Mouse (Mus musculus) hindbrain, embryonic 10.5 days (tissue): ENCODE results near the gene Tmem107. TPM values are rescaled to one million over a fixed set of nuclear protein-coding genes. Genes with fewer than 3 reads are reported as not detected.
A peak's percentile ranks its signal among the peaks of the same experiment; 100 is the strongest.

Experiments
- DNase-seq: peaks from one replicate; pipeline ENCODE4 v3.0.0-alpha.2; 2017; ENCODE audit warnings: low spot score
- H3K27ac ChIP-seq: fragments of 300-500 bp; sonication (generic); 2 replicates; pipeline ENCODE4 v1.5.1; 2016; ENCODE audit warnings: mild to moderate bottlenecking, moderate library complexity
- H3K27me3 ChIP-seq: fragments of 300-500 bp; sonication (generic); 2 replicates; pipeline ENCODE4 v1.6.1; 2016; ENCODE audit warnings: mild to moderate bottlenecking; ENCODE audit not compliant: poor library complexity, insufficient read depth, severe bottlenecking
- H3K36me3 ChIP-seq: fragments of 300-500 bp; sonication (generic); 2 replicates; pipeline ENCODE4 v1.6.1; 2016; ENCODE audit warnings: mild to moderate bottlenecking, moderate library complexity
- H3K4me1 ChIP-seq: fragments of 300-500 bp; sonication (generic); replicated peaks from 2 replicates; pipeline ENCODE4 v1.6.1; 2016; ENCODE audit warnings: mild to moderate bottlenecking
- H3K4me3 ChIP-seq: fragments of 300-500 bp; sonication (generic); 2 replicates; pipeline ENCODE4 v1.5.1; 2016; ENCODE audit warnings: mild to moderate bottlenecking, moderate library complexity
- H3K9me3 ChIP-seq: fragments of 300-500 bp; sonication (generic); 2 replicates; pipeline ENCODE4 v1.6.1; 2016; ENCODE audit warnings: mild to moderate bottlenecking, moderate library complexity
- WGBS: fragments of 180-500 bp; shearing (Covaris S2); methylation state at CpG from one replicate; pipeline ENCODE4 v1.1.7; 2016; 5-methylcytosine and 5-hydroxymethylcytosine counted together
- polyA plus RNA-seq: library from polyadenylated mRNA; unstranded; fragments of >200 nt; fragmentation: Nextera tagmentation; extraction: Ambion mirVana; gene quantifications from 2 replicates; pipeline ENCODE4 v1.2.1, GENCODE M21; 2016

The Tmem107 gene
- polyA plus RNA-seq, 1 experiment from 2014 or later, result 56.6 TPM

DNA sequence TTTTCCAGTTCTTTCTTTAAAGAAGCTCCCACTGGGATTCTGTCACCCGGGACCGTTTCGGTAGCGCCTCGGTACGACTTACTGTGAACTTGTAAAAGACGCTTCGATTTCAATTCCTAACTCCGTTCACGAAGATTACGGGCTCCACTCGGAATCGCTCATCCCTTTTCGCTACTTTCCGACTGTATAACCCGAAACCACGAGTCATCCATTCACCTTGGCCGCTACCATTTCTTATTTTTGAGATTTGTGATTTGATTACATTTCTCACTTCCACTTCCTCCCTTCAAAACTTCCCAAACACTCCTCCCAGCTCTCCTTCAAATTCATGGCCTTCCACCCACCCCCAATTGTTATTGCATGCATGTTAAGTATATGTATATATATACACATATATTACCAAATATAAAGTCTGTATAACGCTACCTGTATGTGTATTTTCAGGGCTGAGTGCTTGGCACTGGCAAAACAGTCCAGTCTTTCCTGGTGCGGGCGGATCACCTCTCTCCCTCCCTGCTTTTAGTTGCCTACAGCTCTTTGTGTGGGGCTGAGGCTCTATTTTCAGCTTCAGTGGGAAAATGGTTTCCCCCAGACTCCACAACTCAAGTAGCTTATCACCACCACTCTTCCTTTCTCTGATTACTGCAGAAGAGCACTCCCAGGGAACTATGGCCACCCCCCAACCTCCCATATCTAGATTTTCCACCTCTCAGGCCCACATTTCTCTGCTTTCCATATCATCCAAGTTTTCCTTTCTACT, 40.6 kb downstream of the Tmem107 start:
- WGBS, result 7% methylated on average over 21 of the region's 21 CpGs
- Histone ChIP-seq H3K27ac (peak overlapping the region; percentile 50; the same call in 1 of the 2 replicates), H3K4me3 (peak overlapping the region; percentile 59), H3K4me1 (peaks cover 21% of the 10 kb centered on the region), H3K27me3 (peaks cover 47% of the 10 kb centered on the region), H3K36me3 (peaks cover 34% of the 10 kb centered on the region), H3K9me3 (no peaks in the 10 kb centered on the region)
- no peak for DNase-seq

DNA sequence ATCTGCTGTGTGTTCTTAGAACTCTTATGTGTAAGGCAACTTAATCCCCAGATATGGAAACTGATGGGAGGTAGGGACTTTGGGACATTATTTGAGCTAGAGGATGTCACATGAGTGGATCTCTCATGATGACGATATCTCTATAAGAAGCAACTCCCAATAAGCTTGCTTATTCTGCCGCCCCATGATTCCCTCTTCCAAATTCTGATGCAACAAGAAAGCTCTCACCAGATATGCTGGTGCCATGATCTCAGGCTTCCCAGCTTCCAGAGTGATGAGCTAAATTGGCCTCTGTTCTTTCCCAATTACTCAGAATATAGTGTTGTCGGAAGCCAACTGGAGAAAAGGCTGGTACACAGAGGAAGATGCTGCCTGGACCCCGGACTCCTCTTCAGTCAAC, 41.3 kb downstream of the Tmem107 start:
- Histone ChIP-seq H3K36me3 (peaks cover 28% of the 10 kb centered on the region), H3K27ac (0 out of 2 replicates have a peak overlapping the region, but pooled peaks have one; percentile 50), H3K4me1 (peaks cover 23% of the 10 kb centered on the region), H3K27me3 (peaks cover 54% of the 10 kb centered on the region), H3K9me3 (no peaks in the 10 kb centered on the region), H3K4me3 (peak overlapping the region; percentile 59)
- DNase-seq, result no peak
- 63% methylated on average over 4 of the region's 4 CpGs for WGBS

DNA sequence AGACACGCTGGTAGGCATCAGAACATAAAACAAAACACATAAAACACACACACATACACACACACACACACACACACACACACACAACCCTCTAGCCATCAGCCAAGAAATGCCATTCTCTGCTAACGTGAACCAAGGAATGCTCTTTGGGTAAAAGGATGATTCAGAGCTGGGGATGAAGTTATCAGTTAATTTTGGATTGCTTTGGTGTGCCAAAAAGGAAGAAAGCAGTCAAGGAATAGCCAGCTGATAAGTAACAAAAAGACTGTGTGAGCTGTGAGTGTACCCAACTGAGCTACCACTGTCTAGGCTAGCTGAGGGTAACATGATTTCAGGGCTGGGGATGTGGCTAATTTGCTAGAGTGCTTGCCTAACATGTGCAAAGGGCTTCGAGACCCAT, 43.4 kb downstream of the Tmem107 start:
- Histone ChIP-seq H3K9me3 (no peaks in the 10 kb centered on the region), H3K27me3 (peaks cover 59% of the 10 kb centered on the region), H3K4me1 (peaks cover 42% of the 10 kb centered on the region), H3K36me3 (peaks cover 7% of the 10 kb centered on the region), H3K27ac (no peak overlapping the region), H3K4me3 (no peak overlapping the region)
- 78% methylated on average over 3 of the region's 3 CpGs for WGBS
- DNase-seq, result no peak

DNA sequence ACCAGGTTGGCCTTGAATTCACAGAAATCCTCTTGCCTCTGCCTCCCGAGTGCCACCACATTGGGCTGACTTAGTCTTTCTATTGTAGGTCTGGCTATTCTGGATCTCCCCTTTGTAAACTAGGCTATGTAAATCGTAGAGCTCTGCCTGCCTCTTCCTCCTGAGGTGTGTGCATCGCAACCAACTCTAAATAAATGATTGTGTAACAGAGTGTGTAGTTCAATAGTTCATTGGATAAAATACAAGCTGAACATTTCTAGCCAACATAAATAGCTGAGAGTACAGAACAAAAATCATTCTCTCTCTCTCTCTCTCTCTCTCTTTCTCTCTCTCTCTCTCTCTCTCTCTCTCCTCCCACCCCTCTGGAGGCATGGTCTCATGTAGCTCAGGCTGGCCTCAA, 44.0 kb downstream of the Tmem107 start:
- H3K27ac ChIP-seq, result no peak overlapping the region
- H3K27me3 ChIP-seq, result peaks cover 65% of the 10 kb centered on the region
- no peaks in the 10 kb centered on the region for H3K9me3 ChIP-seq
- 85% methylated on average over 3 of the region's 3 CpGs for WGBS
- H3K4me3 ChIP-seq, result no peak overlapping the region
- no peak for DNase-seq
- H3K36me3 ChIP-seq, result peaks cover under 1% of the 10 kb centered on the region; the same call in 1 of the 2 replicates
- H3K4me1 ChIP-seq, result peaks cover 43% of the 10 kb centered on the region

DNA sequence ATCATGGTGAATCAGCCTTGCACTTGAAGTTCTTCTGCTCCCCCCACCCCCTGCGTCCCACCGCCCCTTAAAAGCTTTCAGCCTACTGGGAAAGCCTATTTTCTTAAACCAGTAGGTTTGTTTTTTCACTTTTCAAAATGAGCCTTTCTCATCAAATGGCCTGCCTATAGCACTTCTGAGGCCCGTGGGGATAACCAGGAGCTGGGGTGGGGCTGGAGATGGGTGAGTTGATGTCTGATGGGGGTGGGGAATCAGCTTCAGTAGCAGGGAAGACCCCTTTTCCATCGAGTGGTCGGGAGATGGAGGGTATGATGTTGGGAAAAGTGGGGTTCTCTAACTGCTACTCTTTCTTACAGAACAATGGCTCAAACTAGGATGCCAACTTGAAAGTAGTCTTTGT, 46.2 kb downstream of the Tmem107 start:
- Histone ChIP-seq H3K27ac (no peak overlapping the region), H3K36me3 (no peaks in the 10 kb centered on the region), H3K4me1 (peaks cover 55% of the 10 kb centered on the region), H3K9me3 (no peaks in the 10 kb centered on the region), H3K4me3 (peak overlapping the region; percentile 92; the same call in 1 of the 2 replicates), H3K27me3 (peaks cover 81% of the 10 kb centered on the region)
- WGBS, result 55% methylated on average over 5 of the region's 5 CpGs
- no peak for DNase-seq

DNA sequence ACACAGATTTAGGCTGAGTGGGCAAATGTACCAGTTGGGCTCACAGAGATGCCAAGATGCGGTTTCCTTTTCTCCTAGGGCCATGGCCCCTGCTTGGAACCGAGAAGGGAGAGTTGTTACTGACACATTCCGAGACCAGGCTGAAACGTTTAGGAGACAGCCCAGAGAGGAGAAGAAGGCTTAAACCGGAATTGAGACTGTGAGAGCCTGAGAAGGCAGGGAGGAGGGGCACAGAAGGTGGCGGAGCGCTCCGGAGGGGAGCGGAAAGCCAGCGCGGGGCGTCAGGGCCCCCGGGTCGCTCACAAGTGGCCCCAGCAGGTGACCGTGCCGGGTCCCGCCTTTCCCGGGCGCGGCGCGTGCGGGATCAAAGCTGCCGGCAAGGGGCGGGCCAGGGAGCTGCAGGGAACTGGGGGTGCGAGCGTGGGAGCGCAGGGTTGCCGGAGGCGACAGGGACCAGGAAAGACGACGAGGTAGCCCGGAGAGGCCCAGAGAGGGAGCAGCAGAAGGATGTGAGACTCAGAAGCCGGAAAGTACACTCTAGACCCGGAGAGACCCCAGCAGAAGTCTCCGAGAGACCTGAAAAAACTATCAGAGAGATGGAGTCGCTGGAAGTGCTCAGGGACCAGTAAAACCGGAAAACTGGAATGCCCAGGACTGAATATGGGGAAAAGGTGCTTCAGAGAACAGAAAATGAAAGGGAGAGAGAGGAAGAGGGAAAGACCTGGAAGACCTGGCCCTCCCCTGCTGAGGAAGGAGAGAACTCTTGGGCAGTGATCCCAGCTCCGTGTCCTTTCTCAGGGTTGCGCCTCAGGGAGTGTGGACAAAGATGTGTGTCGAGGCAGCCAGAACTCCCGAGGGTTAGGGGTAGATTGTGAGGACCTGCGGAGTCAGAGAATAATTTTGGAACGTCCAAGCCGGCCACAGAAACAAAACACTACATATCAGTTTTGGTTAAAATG, 47.4 kb downstream of the Tmem107 start:
- no peaks in the 10 kb centered on the region for H3K36me3 ChIP-seq
- H3K27ac ChIP-seq, result peak overlapping the region; percentile 82
- peaks cover 74% of the 10 kb centered on the region for H3K27me3 ChIP-seq
- peak overlapping the region; percentile 92 for H3K4me3 ChIP-seq
- H3K9me3 ChIP-seq, result no peaks in the 10 kb centered on the region
- peak; percentile 71 for DNase-seq
- WGBS, result under 1% methylated on average over 45 of the region's 45 CpGs
- peaks cover 61% of the 10 kb centered on the region for H3K4me1 ChIP-seq

DNA sequence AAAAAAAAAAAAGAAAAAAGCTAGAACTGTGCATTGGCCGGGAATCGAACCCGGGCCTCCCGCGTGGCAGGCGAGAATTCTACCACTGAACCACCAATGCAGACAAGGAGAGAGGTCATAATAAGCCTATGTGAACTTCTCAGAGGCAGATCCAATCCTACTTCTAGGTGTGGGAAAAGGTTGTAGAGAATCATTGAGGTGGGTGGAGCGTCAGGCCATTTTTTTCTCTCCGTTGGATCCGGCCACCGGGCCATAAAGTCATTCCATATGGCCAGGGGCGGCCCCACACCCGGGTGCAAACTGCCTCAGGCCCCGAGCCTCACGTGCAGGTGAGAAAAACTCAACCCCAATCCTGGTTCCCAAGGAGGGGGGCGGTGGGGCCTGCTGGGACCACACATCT, 48.2 kb downstream of the Tmem107 start:
- Histone ChIP-seq H3K27me3 (peaks cover 68% of the 10 kb centered on the region), H3K4me3 (peak overlapping the region; percentile 92), H3K9me3 (no peaks in the 10 kb centered on the region), H3K27ac (no peak overlapping the region), H3K36me3 (no peaks in the 10 kb centered on the region), H3K4me1 (peaks cover 63% of the 10 kb centered on the region)
- 1% methylated on average over 15 of the region's 15 CpGs for WGBS
- peak; percentile 83 for DNase-seq

DNA sequence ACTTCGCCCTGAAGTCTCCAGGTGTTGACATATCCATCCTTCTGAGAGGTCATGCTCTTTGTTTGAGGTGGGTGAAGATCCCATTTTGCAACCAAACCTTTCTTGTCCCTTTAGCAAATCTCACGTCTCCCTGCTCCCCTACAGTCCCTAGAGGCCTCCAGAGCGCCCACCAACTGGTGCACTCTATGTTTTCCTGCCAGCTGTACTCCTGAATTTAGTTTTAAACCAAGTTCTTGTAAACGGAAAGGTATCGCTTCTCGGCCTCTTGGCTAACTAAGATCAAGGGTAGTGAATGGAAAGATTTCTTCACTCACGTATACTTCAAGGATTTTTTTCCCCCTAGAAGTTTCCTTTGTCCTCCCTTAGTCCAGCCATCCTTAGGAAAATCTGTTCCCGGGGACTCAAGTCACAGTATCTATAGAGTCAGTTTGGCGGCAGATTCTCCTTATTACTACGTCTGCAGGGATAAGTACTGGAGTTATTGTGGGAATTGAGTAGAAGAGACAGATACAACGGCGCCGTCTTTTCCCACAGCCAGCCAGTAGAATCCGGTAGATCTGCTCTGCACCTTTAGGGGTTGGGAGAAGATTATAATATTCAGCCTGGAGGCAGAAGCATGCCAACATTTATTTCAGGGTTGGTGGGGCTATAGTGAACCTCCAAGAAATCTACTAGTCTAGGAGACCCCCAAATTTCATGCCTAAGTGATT, 49.0 kb downstream of the Tmem107 start:
- WGBS, result 18% methylated on average over 14 of the region's 14 CpGs
- H3K4me1 ChIP-seq, result peaks cover 63% of the 10 kb centered on the region
- no peaks in the 10 kb centered on the region for H3K36me3 ChIP-seq
- no peaks in the 10 kb centered on the region for H3K9me3 ChIP-seq
- H3K27me3 ChIP-seq, result peaks cover 60% of the 10 kb centered on the region
- 0 out of 2 replicates have a peak overlapping the region, but pooled peaks have one; percentile 67 for H3K27ac ChIP-seq
- DNase-seq, result no peak
- H3K4me3 ChIP-seq, result peak overlapping the region; percentile 92

DNA sequence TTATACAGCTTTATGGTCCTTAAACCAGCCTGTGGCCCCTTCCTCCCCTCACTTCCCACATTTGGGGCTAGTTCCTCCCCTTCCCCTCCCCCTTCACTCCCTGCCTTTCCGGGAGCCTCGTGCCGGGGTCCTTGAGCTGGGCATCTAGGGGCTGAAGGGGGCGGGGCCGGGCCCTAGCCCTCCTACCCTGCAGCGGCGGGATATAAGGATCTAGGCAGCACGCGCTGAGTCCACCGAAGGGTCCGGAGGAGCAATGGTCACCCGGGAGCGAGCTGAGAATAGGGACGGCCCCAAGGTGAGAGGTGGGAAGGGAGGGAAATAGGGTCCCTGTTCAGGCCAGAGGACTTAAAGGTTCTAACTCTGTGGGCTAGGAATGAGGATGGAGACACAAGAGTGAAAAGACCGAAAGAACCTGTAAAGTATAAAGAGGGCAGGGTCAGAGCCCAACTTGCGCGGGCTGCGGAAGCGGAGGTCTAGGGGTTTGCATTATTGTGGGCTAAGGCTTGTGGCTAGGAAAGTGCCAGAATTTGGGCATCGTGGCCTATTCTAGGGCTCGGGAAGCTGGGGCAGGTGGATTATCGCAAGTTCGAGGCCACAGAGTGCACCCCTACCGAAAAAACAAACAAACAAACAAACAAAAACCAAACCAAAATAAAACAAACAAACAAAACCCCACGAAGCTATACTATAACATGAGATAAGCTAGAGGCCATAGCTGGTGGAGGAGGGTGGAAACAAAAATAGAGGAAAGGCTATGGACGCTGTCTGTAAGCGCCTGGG, 49.8 kb downstream of the Tmem107 start, which contains the start of gene Hes7:
Gene Hes7, plus strand, starts transcription at position 184 of the 780 bp plus-strand sequence.
- H3K27me3 ChIP-seq, result peaks cover 52% of the 10 kb centered on the region
- H3K27ac ChIP-seq, result peak within 1 kb of the TSS; percentile 67; the same call in 1 of the 2 replicates
- H3K36me3 ChIP-seq, result no peaks in the 10 kb centered on the region
- peak; percentile 67 for DNase-seq
- H3K9me3 ChIP-seq, result no peaks in the 10 kb centered on the region
- H3K4me1 ChIP-seq, result peaks cover 65% of the 10 kb centered on the region
- peak within 1 kb of the TSS; percentile 92 for H3K4me3 ChIP-seq
- 2% methylated on average over 27 of the region's 27 CpGs for WGBS

DNA sequence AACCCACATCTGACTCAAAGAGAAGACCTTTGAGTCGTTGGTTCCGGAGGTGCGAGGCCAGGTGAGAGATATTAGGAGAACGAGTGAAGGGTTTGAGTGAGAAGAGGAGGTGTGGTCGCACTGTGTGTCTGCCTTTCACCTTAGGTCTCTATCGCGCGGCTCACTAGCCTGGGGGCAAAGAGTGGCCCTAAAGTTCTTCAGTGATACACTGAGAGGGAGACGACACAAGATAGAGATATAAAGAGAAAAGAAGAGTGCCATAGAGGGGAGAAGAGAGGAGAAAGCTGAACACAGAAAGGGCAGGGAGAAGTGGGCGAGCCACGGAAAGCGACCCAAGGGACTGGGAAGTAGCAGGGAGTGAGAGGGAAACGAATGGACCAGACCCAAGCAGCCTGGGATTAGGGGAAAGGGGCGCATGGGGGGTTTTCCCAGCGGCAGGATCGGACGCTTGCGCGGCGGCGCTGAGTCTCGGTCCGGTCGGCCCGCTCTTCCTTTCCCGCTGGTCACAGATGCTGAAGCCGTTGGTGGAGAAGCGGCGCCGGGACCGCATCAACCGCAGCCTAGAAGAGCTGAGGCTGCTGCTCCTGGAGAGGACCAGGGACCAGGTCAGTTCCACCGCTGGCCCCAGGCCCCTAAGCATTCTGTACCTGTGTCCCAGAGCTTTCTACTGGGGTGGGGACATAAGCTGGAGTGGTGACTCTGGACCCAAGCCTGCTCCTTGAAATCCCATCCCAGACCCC, 50.6 kb downstream of the Tmem107 start:
- Histone ChIP-seq H3K27ac (peak overlapping the region; percentile 40; the same call in 1 of the 2 replicates), H3K9me3 (no peaks in the 10 kb centered on the region), H3K4me1 (peaks cover 73% of the 10 kb centered on the region), H3K27me3 (peaks cover 44% of the 10 kb centered on the region), H3K4me3 (peak overlapping the region; percentile 92), H3K36me3 (no peaks in the 10 kb centered on the region)
- WGBS, result under 1% methylated on average over 33 of the region's 33 CpGs
- peak; percentile 55 for DNase-seq

DNA sequence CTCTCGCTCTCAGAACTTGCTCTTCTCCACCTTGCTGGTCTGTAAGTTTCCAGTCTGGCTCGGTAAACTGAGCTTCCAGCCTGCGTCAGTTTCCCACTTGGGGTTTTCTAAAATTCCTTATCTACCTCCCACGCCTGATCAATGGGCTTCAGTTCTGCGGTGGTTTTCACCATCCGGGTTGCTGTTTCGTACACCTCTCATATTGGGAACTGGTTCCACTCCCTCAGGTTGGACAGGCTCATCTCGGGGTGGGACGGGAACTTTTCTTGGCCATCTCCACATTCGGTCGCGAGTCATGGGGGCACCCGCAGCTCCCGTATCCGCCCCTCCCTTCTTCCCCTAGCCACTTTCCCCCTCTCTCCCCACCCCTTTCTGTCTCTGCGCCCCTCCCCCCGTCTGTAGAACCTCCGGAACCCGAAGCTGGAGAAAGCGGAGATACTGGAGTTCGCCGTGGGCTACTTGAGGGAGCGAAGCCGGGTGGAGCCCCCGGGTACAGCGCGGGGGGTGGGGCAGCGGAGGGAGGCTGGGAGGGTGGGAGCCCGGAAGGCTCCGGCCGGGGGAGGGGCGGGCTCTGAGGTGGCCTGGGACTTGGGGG, 51.2 kb downstream of the Tmem107 start:
- peak overlapping the region; percentile 92 for H3K4me3 ChIP-seq
- H3K27ac ChIP-seq, result peak overlapping the region; percentile 84
- under 1% methylated on average over 32 of the region's 32 CpGs for WGBS
- peaks cover 44% of the 10 kb centered on the region for H3K27me3 ChIP-seq
- no peak for DNase-seq
- peaks cover 75% of the 10 kb centered on the region for H3K4me1 ChIP-seq
- no peaks in the 10 kb centered on the region for H3K36me3 ChIP-seq
- H3K9me3 ChIP-seq, result no peaks in the 10 kb centered on the region
